Mouse (Mus musculus) T-helper 17 cell (primary cell): Measurements from ENCODE around the gene Gm10228.
"Not testable (repeated sequence)": the region's sequence is repeated elsewhere in the genome, so short reads cannot be mapped to it uniquely, and the experiment has no call there.

ENCODE experiments used
- in situ Hi-C, 2 experiments: fragments of 300-600 bp; cut with MboI, MseI; formaldehyde crosslinking; loops; 1 replicate in 1 of 2; 2 replicates in 1 of 2; pipeline ENCODE4 v1.15.1; 2025; ENCODE audit warnings: high pct_unique_total_duplicates in 2 of 2

The Gm10228 gene

GRCm38 (mm10) chr16:89041372-89041771, at the start of gene Gm10228:
Gene Gm10228 (minus strand): TSS chr16:89041472.
- in situ Hi-C loops: not testable (repeated sequence)

- in situ Hi-C loops: not testable (repeated sequence)
Measured at GRCm38 (mm10) chr16:89071041-89071440, 29.8 kb upstream of the Gm10228 start.

- in situ Hi-C loops: not testable (repeated sequence)
Measured at GRCm38 (mm10) chr16:89063902-89064301, 22.6 kb upstream of the Gm10228 start, which contains the start of gene 1110025L11Rik. Gene 1110025L11Rik (minus strand): TSS chr16:89064002.

- in situ Hi-C loops: no loop called here
Measured at GRCm38 (mm10) chr16:89047783-89048182, 6.5 kb upstream of the Gm10228 start, which contains the start of gene Krtap6-5. Gene Krtap6-5 (minus strand): TSS chr16:89047883.

- in situ Hi-C loops: not testable (repeated sequence)
Measured at GRCm38 (mm10) chr16:89031399-89031798, 9.9 kb downstream of the Gm10228 start, which contains the start of gene Krtap6-1. Gene Krtap6-1 (plus strand): TSS chr16:89031699.

GRCm38 (mm10) chr16:89014984-89015383, 26.3 kb downstream of the Gm10228 start, which contains the start of gene Gm10229:
Gene Gm10229 (plus strand): TSS chr16:89015284.
- in situ Hi-C loops: not testable (repeated sequence)

GRCm38 (mm10) chr16:89013973-89014372, 27.3 kb downstream of the Gm10228 start:
- in situ Hi-C loops: no loop called here

GRCm38 (mm10) chr16:89010659-89011058, 30.6 kb downstream of the Gm10228 start, which contains the start of gene Krtap22-2:
Gene Krtap22-2 (minus strand): TSS chr16:89010759.
- in situ Hi-C loops: no loop called here
